Mouse (Mus musculus): ENCODE measurements around the gene Gm3727.
"Not testable (repeated sequence)": the region's sequence is repeated elsewhere in the genome, so short reads cannot be mapped to it uniquely, and the experiment has no call there.

DNA sequence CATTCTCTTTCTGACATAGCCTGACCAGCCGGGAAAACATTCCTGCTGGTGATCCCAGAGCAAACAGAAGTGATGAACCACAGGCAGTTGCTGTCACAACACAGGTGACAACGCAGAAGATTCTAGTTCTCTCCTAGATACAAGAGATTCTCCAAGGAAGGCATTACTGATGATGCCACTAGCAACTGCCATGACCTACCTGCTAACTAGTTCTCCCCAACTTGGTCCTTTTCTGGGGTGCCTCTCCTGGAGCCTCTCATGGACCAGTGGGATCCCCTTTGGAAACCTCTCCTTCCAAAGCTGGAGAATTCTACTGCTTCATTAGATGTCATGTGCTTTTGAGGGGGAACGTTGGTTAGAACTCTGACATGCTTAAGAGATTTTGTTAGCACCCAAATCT lies at the start of gene Gm3727:
- not testable (repeated sequence) for TF ChIP-seq POLR2A (IDR thresholded peaks at IDR 0.05; ENCODE audit: borderline replicate concordance, low read depth, low read length); CTCF (IDR thresholded peaks at IDR 0.05; ENCODE audit: low read depth, low read length)

All from bone marrow macrophage, adult 2 months (primary cell).